Mouse (Mus musculus) embryonic facial prominence, embryonic 14.5 days (tissue): ENCODE measurements around the gene Map2k4. TPM values are rescaled to one million over a fixed set of nuclear protein-coding genes. Genes with fewer than 3 reads are reported as not detected.

ENCODE experiments used
- ATAC-seq: fragments of 200-750 bp; cut with Nextera tagmentation; 2 replicates; pipeline ENCODE4 v1.8.0; 2017; ENCODE audit warnings: low read depth, moderate number of reproducible peaks, moderate TSS enrichment
- DNase-seq: peaks from one replicate; pipeline ENCODE4 v3.0.0-alpha.2; 2015; ENCODE audit warnings: low spot score
- H3K27ac ChIP-seq: fragments of 300-500 bp; sonication (generic); replicated peaks from 2 replicates; pipeline ENCODE4 v1.5.1; 2014; ENCODE audit warnings: low read depth, mild to moderate bottlenecking, low read length, moderate library complexity
- H3K27me3 ChIP-seq: fragments of 300-500 bp; sonication (generic); replicated peaks from 2 replicates; pipeline ENCODE4 v1.6.1; 2014; ENCODE audit warnings: low read length; ENCODE audit not compliant: control insufficient read depth, insufficient read depth
- H3K36me3 ChIP-seq: fragments of 300-500 bp; sonication (generic); 2 replicates; pipeline ENCODE4 v1.6.1; 2014; ENCODE audit warnings: low read length, mixed read lengths; ENCODE audit not compliant: control insufficient read depth, insufficient read depth
- H3K4me1 ChIP-seq: fragments of 300-500 bp; sonication (generic); 2 replicates; pipeline ENCODE4 v1.6.1; 2014; ENCODE audit warnings: antibody characterized with exemption, low read length; ENCODE audit not compliant: control insufficient read depth, insufficient read depth
- H3K4me2 ChIP-seq: fragments of 300-500 bp; sonication (generic); 2 replicates; pipeline ENCODE4 v1.6.1; 2014; ENCODE audit warnings: low read depth, mild to moderate bottlenecking, low read length, moderate library complexity, mixed read lengths
- H3K4me3 ChIP-seq: fragments of 300-500 bp; sonication (generic); 2 replicates; pipeline ENCODE4 v1.5.1; 2014; ENCODE audit warnings: low read depth, mild to moderate bottlenecking, low read length
- H3K9ac ChIP-seq: fragments of 300-500 bp; sonication (generic); 2 replicates; pipeline ENCODE4 v1.6.1; 2014; ENCODE audit warnings: low read depth, mild to moderate bottlenecking, low read length, moderate library complexity, mixed read lengths
- H3K9me3 ChIP-seq: fragments of 300-500 bp; sonication (generic); 2 replicates; pipeline ENCODE4 v1.6.1; 2016; ENCODE audit warnings: low read length; ENCODE audit not compliant: control insufficient read depth
- WGBS: fragments of 180-500 bp; shearing (Covaris S2); extraction: QIAGEN DNeasy Blood & Tissue Kit; methylation state at CpG from one replicate; pipeline ENCODE4 v1.1.7; 2014; 5-methylcytosine and 5-hydroxymethylcytosine counted together
- polyA plus RNA-seq: library from polyadenylated mRNA; unstranded; fragments of >200 nt; fragmentation: Nextera tagmentation; extraction: Ambion mirVana; gene quantifications from 2 replicates; pipeline ENCODE4 v1.2.1, GENCODE M21; 2014

The Map2k4 gene
- polyA plus RNA-seq, result 70.9 and 71.1 TPM in 2 replicates

DNA sequence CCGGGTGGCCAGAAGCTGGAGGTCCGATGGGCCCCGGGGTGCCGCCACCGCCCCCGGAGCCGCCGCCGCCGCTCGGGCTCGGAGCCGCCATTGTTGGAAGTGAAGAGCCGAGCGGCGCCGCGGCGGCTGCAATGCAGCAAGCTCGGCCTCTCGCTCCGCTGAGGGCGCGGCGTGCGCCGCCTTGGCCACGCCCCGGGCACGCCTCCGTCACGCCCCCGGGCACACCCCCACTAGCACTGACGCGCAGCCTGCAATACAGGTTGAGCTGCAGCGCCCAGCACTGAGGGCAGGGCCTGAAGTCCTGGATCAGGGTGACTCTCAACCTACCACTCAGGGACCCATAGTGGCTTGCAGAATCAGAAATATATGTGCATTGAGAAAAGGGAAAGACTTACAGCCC lies at the start of gene Map2k4:
Gene Map2k4, minus strand, starts transcription at position 144 of the 400 bp plus-strand sequence.
- H3K4me1 ChIP-seq, result peaks cover 14% of the 10 kb centered on the region
- H3K27me3 ChIP-seq, result no peaks in the 10 kb centered on the region
- WGBS, result 0% methylated on average over 12 of the region's 36 CpGs
- peak within 1 kb of the TSS; percentile 92 for H3K27ac ChIP-seq
- H3K4me3 ChIP-seq, result peak within 1 kb of the TSS; percentile 94
- no peaks in the 10 kb centered on the region for H3K9me3 ChIP-seq
- peak within 1 kb of the TSS; percentile 80 for H3K4me2 ChIP-seq
- DNase-seq (peak; percentile 95), ATAC-seq (peak; percentile 99)
- no peaks in the 10 kb centered on the region for H3K36me3 ChIP-seq
- peak within 1 kb of the TSS; percentile 99 for H3K9ac ChIP-seq

DNA sequence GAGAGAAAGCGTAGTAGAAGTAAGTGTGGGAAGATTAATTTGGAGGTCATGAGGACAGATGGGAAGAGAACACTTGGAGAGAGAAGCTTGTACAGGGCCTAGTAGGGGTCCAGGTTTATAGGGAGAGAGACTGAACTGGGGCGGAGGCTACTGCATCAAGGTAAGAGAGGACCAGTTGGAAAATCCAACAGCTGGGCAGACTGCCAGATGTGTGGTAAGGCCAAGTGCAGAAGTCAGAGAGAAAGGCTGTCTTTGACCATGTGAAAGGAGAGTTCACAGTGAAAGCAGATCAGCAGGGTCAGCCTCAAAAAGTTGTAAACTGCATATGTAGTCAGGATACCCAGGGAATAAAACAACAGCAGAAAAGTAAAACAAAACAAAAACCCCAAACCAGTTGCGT lies 36.5 kb upstream of the Map2k4 start:
- ATAC-seq (no peak), DNase-seq (no peak)
- Histone ChIP-seq H3K9ac (no peak overlapping the region), H3K4me1 (no peaks in the 10 kb centered on the region), H3K4me2 (no peak overlapping the region), H3K4me3 (no peak overlapping the region), H3K36me3 (peaks cover 69% of the 10 kb centered on the region), H3K27me3 (no peaks in the 10 kb centered on the region), H3K27ac (no peak overlapping the region), H3K9me3 (no peaks in the 10 kb centered on the region)
- WGBS, result 89% methylated on average over 3 of the region's 3 CpGs

DNA sequence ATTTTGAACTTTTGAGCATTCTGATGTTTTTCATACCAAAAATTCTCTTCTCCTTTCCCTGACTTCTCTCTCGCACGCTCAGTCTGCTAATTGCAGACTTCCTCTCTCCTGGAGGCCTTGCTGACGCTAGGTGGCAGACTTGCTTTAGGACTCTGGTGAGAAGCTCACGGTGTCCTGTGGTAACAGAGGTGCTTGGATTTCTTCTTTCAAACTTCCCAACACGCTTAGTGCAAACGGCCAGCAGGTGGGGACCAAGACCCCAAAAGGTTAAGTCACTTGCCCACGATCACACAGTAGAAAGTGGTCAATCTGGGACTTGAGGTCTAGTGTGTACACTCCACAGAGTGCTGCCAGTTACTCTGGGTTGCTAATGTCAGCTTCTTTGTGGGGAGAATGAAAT lies 32.8 kb upstream of the Map2k4 start:
- no peaks in the 10 kb centered on the region for H3K27me3 ChIP-seq
- H3K4me1 ChIP-seq, result no peaks in the 10 kb centered on the region
- DNase-seq (peak; percentile 89), ATAC-seq (peak; percentile 72; the same call in 1 of the 2 replicates)
- H3K4me3 ChIP-seq, result no peak overlapping the region
- H3K4me2 ChIP-seq, result no peak overlapping the region
- H3K36me3 ChIP-seq, result peaks cover 49% of the 10 kb centered on the region
- no peak overlapping the region for H3K27ac ChIP-seq
- no peak overlapping the region for H3K9ac ChIP-seq
- H3K9me3 ChIP-seq, result no peaks in the 10 kb centered on the region
- 7% methylated on average over 7 of the region's 7 CpGs for WGBS

DNA sequence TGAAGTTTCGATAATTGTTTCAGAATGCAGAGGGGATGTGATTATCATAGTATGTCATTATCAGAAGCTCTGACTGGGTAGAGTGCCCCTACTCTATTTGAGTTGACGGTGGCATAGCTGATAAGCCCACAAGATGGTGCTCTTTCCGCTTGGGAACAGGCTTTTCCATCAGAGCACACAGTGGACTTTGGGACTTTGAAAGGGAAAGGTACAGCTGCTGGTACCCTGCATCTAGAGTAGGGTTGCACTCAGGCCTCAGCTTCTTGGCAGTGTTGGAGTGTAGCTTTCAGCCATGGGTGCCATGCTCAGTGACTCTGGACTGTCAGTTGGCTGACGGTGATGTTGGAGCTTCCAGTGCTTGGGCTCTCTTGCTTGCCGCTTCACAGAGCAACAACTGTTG lies 32.2 kb upstream of the Map2k4 start:
- 76% methylated on average over 5 of the region's 5 CpGs for WGBS
- Histone ChIP-seq H3K36me3 (peaks cover 48% of the 10 kb centered on the region), H3K4me3 (no peak overlapping the region), H3K4me2 (no peak overlapping the region), H3K9ac (no peak overlapping the region), H3K27ac (no peak overlapping the region), H3K27me3 (no peaks in the 10 kb centered on the region), H3K4me1 (0 out of 2 replicates have a peak, but pooled peaks cover 4% of the 10 kb centered on the region), H3K9me3 (no peaks in the 10 kb centered on the region)
- DNase-seq (no peak), ATAC-seq (no peak)

DNA sequence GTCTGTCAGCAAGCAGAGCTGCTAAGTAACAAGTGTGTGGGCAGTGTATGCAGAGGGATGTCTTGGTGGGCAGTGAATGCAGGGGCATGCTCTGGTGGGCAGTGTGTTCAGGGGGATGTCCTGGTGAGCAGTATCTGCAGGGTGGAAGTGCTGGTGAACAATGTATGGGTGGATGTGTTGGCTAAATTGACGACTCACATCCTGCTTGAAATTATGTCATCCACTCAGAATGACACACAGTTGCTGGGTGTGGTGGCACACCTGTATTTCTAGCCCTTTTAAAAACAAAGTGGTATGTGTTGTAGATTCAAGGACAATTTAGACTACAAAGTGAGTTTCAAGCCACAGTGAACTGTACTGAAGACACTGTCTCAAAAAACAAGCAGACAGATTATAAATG lies 30.1 kb upstream of the Map2k4 start:
- WGBS, result 60% methylated on average over 1 of the region's 1 CpGs

DNA sequence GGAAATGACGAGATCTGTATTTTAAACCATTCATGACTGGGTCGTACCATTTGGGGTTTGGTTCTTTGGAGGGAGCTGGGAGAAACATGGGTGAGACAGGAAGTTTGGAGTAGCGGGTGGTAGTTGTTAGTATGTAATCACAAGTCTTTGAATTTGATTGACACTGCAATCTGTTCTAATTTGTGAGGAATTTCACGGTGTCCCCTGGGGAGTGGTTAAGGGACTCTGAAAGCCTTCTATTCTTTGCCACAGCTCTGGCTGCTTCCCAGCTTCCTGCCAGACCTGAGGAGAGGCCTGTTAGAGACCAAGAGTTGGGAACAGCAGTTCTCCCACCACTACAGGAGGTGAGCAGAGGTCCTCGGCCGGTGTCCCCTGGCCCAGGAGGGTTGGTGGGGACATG lies 28.1 kb upstream of the Map2k4 start:
- 19% methylated on average over 6 of the region's 6 CpGs for WGBS
- Histone ChIP-seq H3K27ac (no peak overlapping the region), H3K36me3 (peaks cover 26% of the 10 kb centered on the region), H3K4me3 (no peak overlapping the region), H3K4me1 (0 out of 2 replicates have a peak, but pooled peaks cover 6% of the 10 kb centered on the region), H3K27me3 (no peaks in the 10 kb centered on the region), H3K4me2 (no peak overlapping the region), H3K9me3 (no peaks in the 10 kb centered on the region), H3K9ac (no peak overlapping the region)
- ATAC-seq, result peak; percentile 26; the same call in 1 of the 2 replicates
- DNase-seq, result peak; percentile 71

More for the DNA sequence above, 30.1 kb upstream of the Map2k4 start:
- no peaks in the 10 kb centered on the region for H3K9me3 ChIP-seq
- H3K27me3 ChIP-seq, result no peaks in the 10 kb centered on the region
- DNase-seq (no peak), ATAC-seq (no peak)
- H3K4me3 ChIP-seq, result no peak overlapping the region
- no peak overlapping the region for H3K27ac ChIP-seq
- no peak overlapping the region for H3K4me2 ChIP-seq
- H3K4me1 ChIP-seq, result 0 out of 2 replicates have a peak, but pooled peaks cover 4% of the 10 kb centered on the region
- peaks cover 41% of the 10 kb centered on the region for H3K36me3 ChIP-seq
- H3K9ac ChIP-seq, result no peak overlapping the region

DNA sequence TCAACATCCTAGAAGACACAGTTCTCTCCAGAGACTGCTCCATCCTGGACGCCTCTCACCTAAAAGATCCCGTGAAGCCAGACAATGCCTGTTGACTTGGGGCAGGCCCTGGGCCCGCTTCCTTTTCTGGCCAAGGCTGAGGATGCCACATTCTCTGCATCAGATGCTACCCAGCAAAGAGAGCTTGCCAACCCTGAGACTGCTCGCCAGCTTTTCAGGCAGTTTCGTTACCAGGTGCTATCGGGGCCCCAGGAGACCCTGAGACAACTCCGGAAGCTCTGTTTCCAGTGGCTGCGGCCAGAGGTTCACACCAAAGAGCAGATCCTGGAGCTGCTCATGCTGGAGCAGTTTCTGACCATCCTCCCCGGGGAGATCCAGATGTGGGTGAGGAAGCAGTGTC lies 26.3 kb upstream of the Map2k4 start:
- Histone ChIP-seq H3K36me3 (peaks cover 21% of the 10 kb centered on the region), H3K27ac (no peak overlapping the region), H3K27me3 (no peaks in the 10 kb centered on the region), H3K4me1 (peaks cover 6% of the 10 kb centered on the region; the same call in 1 of the 2 replicates), H3K9me3 (no peaks in the 10 kb centered on the region), H3K4me2 (no peak overlapping the region), H3K4me3 (no peak overlapping the region), H3K9ac (no peak overlapping the region)
- WGBS, result 87% methylated on average over 9 of the region's 9 CpGs
- DNase-seq (no peak), ATAC-seq (no peak)

DNA sequence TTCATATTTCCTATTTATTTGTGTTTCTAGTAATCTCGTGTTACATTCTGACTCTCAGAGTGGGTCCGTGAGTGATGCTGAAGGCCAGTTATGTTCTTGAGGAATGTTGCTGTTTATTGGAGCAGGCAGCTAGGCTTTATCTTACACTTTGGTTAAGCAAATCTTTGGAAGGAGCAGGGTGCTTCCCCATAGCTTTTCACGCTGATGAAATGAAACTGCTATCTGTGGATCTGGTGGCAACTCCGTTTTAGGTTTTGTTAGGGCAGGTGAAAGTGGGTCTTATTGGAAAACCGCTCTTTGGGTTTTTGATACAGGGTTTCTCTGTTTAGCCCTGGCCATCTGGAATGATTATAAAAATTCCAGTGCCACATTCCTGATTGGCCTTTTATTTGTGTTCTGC lies 24.0 kb upstream of the Map2k4 start:
- Histone ChIP-seq H3K9ac (no peak overlapping the region), H3K4me1 (peaks cover 10% of the 10 kb centered on the region), H3K36me3 (peaks cover 20% of the 10 kb centered on the region), H3K4me2 (no peak overlapping the region), H3K9me3 (no peaks in the 10 kb centered on the region), H3K27ac (no peak overlapping the region), H3K4me3 (no peak overlapping the region), H3K27me3 (no peaks in the 10 kb centered on the region)
- no peak for ATAC-seq
- DNase-seq, result no peak
- 22% methylated on average over 5 of the region's 5 CpGs for WGBS

DNA sequence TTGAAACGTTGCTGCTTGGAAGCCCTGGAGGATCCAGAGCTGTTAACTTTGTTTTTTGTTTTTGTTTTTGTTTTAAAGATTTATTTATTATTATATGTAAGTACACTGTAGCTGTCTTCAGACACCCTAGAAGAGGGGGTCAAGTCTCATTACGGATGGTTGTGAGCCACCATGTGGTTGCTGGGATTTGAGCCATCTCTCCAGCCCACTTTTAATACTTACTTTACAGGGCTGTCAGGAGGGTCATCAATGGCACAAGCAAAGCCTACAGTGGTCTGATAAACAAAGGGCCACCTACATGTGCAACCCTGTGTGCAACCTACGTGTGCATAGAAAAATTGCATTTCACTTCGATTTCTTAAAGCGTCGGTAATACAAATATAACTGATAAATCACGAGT lies 19.5 kb upstream of the Map2k4 start:
- Histone ChIP-seq H3K9ac (peak overlapping the region; percentile 82), H3K36me3 (no peaks in the 10 kb centered on the region), H3K4me3 (peak overlapping the region; percentile 85), H3K4me1 (peaks cover 7% of the 10 kb centered on the region), H3K27me3 (no peaks in the 10 kb centered on the region), H3K27ac (peak overlapping the region; percentile 75; the same call in 1 of the 2 replicates), H3K9me3 (no peaks in the 10 kb centered on the region), H3K4me2 (peak overlapping the region; percentile 92)
- ATAC-seq (no peak), DNase-seq (no peak)
- 46% methylated on average over 7 of the region's 7 CpGs for WGBS
